Mouse (Mus musculus): ENCODE results near the gene Tprgl.

Gene Tprgl

GRCm38 (mm10) chr4:154159961-154160537, 417 bp downstream of the Tprgl start:
- DNase-seq (ENCODE audit: extremely low read depth, low read depth) = no peak

DNA sequence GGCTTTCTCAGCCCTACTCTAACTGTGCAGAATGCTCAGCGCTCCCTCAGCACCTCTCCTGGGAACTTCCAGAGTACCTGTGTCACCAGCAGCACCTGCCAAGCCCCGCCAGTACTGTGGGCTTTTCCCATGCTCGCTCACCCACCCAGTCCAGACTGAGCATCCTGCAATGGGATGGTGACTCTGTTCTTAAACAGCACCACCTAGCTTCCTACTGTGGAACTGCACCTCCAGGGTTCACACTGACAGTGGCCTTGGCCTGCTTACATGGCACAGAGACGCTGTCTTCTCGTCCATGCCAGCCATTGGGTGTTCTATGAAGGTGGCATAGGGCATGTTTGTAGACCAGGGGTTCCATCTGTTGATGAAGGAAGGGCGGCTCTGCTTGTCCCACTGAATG, 1.5 kb downstream of the Tprgl start:
- peak; percentile 70 for DNase-seq (ENCODE audit: extremely low read depth, low read depth)

- DNase-seq (ENCODE audit: extremely low read depth, low read depth) = no peak
These were observed 2.4 kb downstream of the Tprgl start for GRCm38 (mm10) chr4:154157970-154158662.

GRCm38 (mm10) chr4:154156050-154156449, 4.4 kb downstream of the Tprgl start:
- DNase-seq (ENCODE audit: extremely low read depth, low read depth) = no peak

DNA sequence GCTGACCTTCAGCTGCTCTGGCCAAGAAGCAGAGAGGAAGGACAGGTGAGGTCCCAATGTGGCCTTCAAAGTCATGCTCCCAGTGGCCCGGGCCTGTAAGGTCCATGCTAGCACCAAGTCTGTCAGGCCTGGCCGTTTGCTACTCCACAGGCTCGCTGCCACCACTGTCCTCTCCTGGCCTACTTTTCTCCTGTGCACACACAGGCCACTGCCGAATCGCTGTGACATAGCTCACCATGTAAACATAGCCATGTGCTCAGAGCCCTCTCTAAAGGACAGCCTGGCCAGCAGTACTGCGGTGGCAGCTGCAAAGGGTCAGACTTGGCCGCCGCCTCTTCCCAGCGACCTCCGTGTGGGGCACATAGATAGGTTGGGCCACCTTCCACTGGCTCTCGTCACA, 6.4 kb downstream of the Tprgl start:
- DNase-seq (ENCODE audit: extremely low read depth, low read depth) = no peak

DNA sequence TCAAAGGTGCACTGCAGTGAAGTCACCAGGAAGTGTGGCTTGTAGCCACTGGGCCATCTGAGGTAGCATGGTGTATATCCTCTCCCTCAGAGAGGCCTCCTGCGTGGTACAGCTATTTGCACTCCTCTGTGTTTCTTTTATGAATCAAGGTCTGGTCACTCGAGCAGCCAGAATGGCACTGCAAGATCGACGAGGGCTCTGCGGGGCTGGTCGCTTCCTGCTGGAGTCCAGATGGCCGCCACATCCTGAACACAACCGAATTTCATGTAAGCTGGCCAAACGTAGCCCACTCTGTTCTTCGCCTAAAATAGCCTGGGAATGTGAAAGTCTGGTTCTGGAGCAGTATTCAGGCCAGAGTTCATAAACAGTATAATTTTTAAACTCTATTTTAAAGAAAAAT, 14.1 kb downstream of the Tprgl start:
- DNase-seq (ENCODE audit: extremely low read depth, low read depth) = no peak

DNA sequence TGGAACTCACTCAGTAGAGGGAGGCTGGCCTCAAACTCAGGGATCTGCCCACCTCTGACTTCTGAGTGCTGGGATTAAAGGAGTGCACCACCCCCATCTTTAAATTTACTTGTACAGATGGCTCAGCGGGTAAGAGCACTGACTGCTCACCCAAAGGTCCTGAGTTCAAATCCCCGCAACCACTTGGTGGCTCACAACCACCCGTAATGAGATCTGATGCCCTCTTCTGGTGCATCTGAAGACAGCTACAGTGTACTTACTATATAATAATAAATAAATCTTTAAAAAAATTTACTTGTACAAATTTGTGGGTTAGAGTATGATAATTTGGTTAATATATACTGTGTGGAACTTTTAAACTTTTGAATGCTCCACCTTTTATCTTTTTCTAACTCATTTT, 15.8 kb downstream of the Tprgl start:
- no peak for DNase-seq (ENCODE audit: extremely low read depth, low read depth)

- peak; percentile 69 for DNase-seq (ENCODE audit: extremely low read depth, low read depth)
These were observed 18.0 kb downstream of the Tprgl start, which contains the start of gene Wrap73 for GRCm38 (mm10) chr4:154142211-154143040. Gene Wrap73, plus strand, starts transcription at chr4:154142372.

DNA sequence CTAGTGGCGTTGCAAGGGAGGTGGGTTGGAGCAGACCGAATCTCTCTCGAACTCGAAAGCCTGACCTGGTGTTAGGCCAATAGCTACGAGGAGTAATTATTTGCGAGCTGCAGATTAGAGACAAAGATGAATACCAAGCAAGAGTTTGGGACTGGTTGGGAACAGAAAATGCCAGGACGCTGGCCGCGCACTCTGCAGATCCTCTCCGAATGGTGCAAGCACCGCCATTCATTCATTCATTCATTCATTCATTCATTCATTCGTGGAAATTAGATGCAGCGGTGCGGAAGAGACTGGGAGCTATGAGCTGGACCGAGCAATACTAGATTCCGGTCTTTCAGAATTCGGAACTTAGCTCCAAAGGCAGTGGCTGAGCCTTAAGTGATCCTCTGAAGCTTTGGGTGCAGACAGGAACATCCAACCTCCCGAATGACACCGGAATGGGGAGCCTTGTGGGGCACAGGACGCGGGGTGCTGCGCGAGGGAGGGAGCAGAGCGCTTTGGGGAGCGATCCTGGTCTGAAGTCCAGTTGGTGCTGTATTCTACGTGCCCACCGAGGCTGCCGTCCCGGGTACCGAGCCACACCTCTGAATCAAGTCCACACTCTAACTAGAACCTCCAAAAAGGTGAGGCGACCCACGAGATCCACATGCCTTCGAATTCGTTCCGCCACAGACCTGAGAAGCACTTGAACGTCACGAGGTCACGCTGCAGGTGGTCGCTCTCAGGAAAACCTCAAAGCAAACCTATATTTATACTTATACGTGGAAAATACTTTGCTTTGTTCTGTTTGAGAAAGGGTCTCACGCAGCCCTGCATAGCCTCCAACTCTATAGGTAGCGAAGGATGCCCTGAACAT, 19.2 kb downstream of the Tprgl start:
- DNase-seq (ENCODE audit: extremely low read depth, low read depth) = no peak

- DNase-seq (ENCODE audit: extremely low read depth, low read depth) = no peak
These were observed 20.1 kb downstream of the Tprgl start for GRCm38 (mm10) chr4:154140213-154141008.

GRCm38 (mm10) chr4:154140182-154140212, 20.5 kb downstream of the Tprgl start, which contains the start of gene Trp73:
Gene Trp73, minus strand, starts transcription at chr4:154140208.
- no peak for DNase-seq (ENCODE audit: extremely low read depth, low read depth)

- DNase-seq (ENCODE audit: extremely low read depth, low read depth) = no peak
These were observed 20.7 kb downstream of the Tprgl start for GRCm38 (mm10) chr4:154139671-154140181.

GRCm38 (mm10) chr4:154137139-154137538, 23.3 kb downstream of the Tprgl start:
- no peak for DNase-seq (ENCODE audit: extremely low read depth, low read depth)

DNA sequence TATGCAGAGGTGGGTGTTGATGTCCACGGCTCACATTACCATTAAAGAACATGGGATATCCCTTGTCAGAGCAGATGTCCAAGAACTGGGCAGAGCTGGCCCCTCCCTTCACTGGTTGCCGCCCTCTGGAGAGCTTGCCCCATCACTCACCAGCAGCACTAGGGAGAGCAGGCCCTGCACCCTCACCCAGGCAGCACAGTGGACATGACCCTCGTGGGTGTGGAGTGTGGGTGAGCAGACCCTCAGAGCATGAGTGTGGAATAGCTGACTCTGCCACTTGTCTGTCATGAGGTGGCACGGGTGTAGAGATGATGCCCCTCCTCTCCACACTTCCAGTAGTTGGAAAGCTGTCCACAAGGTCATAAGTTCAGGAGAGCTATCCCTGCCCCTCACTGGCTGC, 25.7 kb downstream of the Tprgl start:
- DNase-seq (ENCODE audit: extremely low read depth, low read depth) = no peak

- DNase-seq (ENCODE audit: extremely low read depth, low read depth) = no peak
These were observed 28.6 kb downstream of the Tprgl start for GRCm38 (mm10) chr4:154131894-154132293.

DNA sequence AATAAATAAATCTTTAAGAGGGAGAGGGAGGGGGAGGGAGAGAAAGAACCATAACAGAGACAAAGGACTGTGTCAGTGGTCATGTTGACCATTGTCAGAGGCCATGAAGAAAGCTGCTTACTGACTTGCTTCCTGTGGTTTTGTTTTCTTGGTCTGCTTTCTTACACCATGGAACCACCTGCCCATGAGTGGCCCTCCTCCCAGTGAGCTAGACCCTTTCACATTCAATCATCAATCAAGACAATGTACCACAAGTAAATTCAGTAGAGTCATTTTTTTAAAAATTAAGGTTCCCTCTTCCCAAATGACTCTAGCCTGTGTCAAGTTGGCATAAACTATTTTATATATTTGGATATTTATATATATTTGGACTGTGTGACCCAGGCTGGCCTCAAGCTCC, 30.5 kb downstream of the Tprgl start:
- DNase-seq (ENCODE audit: extremely low read depth, low read depth) = no peak

GRCm38 (mm10) chr4:154127273-154127672, 33.2 kb downstream of the Tprgl start:
- no peak for DNase-seq (ENCODE audit: extremely low read depth, low read depth)

GRCm38 (mm10) chr4:154125202-154125601, 35.3 kb downstream of the Tprgl start:
- no peak for DNase-seq (ENCODE audit: extremely low read depth, low read depth)

GRCm38 (mm10) chr4:154123553-154123952, 36.9 kb downstream of the Tprgl start:
- DNase-seq (ENCODE audit: extremely low read depth, low read depth) = no peak

GRCm38 (mm10) chr4:154122374-154122773, 38.1 kb downstream of the Tprgl start:
- no peak for DNase-seq (ENCODE audit: extremely low read depth, low read depth)

DNA sequence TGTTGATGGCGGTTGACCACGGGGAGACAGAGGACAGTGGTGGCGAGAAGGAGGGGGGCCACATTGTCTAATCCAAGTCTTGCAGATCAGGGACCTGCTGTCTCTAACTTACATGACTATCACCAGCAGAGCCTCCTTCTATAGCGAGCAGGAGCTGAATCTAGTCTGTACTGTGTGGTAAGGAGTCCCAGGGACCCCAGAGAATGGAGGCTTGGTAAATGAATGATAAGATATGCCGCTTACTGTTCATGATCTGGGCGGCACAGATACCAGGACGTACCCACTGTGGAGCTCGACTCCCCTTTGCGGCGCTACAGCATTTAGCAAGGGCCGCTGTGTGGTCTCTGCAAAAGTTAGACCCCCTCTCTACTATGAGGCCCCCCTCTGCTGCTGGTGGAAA, 38.7 kb downstream of the Tprgl start:
- no peak for DNase-seq (ENCODE audit: extremely low read depth, low read depth)

Data from MEL-GATA-1-ER (cell line).